Mouse (Mus musculus): ENCODE data around the gene Gfi1. TPM values are rescaled to one million over a fixed set of nuclear protein-coding genes. Genes with fewer than 3 reads are reported as not detected.

Gene Gfi1
- polyA plus RNA-seq, 1 experiment from 2014 or later = 0.13 TPM

DNA sequence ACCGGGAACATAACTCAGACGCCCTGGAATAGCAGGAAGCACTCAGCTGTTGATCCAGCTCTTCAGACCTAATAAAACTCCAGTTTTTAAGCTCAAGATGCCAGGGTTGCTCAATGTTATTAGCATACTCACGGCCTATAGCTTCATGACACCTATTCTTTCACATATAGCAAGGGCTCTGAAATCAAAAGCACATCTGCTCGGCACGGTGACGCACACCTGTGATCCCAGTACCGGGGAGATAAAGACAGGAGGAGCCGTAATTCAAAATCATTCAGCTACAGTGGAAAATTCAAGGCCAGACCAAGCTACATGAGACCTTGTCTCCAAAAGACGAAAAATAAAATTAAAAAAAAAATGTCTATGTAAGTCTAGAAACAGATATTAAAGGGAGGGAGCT, 24.2 kb downstream of the Gfi1 start:
- Histone ChIP-seq H3K27me3 (ENCODE audit: control insufficient read depth, insufficient read depth, low read length) (no peaks in the 10 kb centered on the region), H3K4me1 (ENCODE audit: control insufficient read depth, insufficient read depth, low read length) (no peaks in the 10 kb centered on the region), H3K4me2 (ENCODE audit: low read depth, severe bottlenecking) (no peak overlapping the region), H3K9ac (ENCODE audit: low read length) (no peak overlapping the region), H3K27ac (replicated peaks; ENCODE audit: low read depth, low read length) (no peak overlapping the region), H3K9me3 (ENCODE audit: control insufficient read depth, low read length) (no peaks in the 10 kb centered on the region), H3K36me3 (ENCODE audit: control insufficient read depth, insufficient read depth, low read length) (no peaks in the 10 kb centered on the region), H3K4me3 (ENCODE audit: low read depth, low read length) (no peak overlapping the region)
- DNase-seq (ENCODE audit: low spot score) (no peak), ATAC-seq (ENCODE audit: insufficient number of reproducible peaks, low FRiP score, low TSS enrichment, low read depth) (no peak)
- WGBS = 80% methylated on average over 9 of the region's 9 CpGs

DNA sequence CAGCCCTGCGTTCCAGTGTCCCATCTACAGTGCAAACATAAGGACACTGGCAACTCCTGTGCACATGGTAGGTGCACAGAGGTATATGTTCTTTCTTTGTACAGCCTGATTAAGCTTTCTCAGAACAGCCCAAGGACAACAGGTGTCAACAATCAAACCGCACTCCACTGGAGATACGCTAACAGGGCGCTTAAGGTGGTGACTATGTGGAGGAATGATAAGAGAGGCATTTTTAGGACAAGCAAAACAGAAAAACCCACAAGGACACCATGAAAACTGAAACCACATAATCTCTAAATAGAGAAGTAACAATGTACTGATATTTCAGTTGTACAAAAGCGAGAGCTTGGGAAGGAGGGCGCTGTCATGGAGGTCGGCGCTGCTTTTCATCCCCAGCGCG, 25.0 kb downstream of the Gfi1 start:
- ATAC-seq (ENCODE audit: insufficient number of reproducible peaks, low FRiP score, low TSS enrichment, low read depth) = no peak
- 94% methylated on average over 10 of the region's 10 CpGs for WGBS
- Histone ChIP-seq H3K27ac (replicated peaks; ENCODE audit: low read depth, low read length) (no peak overlapping the region), H3K4me3 (ENCODE audit: low read depth, low read length) (no peak overlapping the region), H3K27me3 (ENCODE audit: control insufficient read depth, insufficient read depth, low read length) (no peaks in the 10 kb centered on the region), H3K9ac (ENCODE audit: low read length) (no peak overlapping the region), H3K36me3 (ENCODE audit: control insufficient read depth, insufficient read depth, low read length) (no peaks in the 10 kb centered on the region), H3K4me1 (ENCODE audit: control insufficient read depth, insufficient read depth, low read length) (no peaks in the 10 kb centered on the region), H3K9me3 (ENCODE audit: control insufficient read depth, low read length) (no peaks in the 10 kb centered on the region), H3K4me2 (ENCODE audit: low read depth, severe bottlenecking) (no peak overlapping the region)
- no peak for DNase-seq (ENCODE audit: low spot score)

DNA sequence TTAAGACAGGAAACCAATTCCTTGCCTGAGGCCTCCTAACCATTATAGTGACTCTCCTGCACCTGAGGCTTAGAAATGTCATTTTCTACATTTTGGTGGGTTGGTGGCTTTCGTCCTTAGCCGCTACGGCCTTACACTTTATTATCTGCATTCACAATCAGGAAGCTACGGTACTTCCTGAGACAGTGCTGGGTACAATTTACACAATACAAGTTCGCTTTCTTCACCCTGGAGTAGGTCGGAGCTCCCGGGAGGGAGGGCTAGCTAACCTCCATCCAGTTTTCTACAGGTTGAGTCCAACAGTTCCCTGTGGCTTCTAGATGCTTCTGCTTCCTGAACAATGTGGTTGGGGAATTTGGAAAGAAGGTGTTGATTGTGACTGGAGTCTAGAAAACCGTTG, 26.9 kb downstream of the Gfi1 start:
- Histone ChIP-seq H3K9ac (ENCODE audit: low read length) (no peak overlapping the region), H3K27ac (replicated peaks; ENCODE audit: low read depth, low read length) (no peak overlapping the region), H3K4me3 (ENCODE audit: low read depth, low read length) (no peak overlapping the region), H3K36me3 (ENCODE audit: control insufficient read depth, insufficient read depth, low read length) (no peaks in the 10 kb centered on the region), H3K4me2 (ENCODE audit: low read depth, severe bottlenecking) (no peak overlapping the region), H3K27me3 (ENCODE audit: control insufficient read depth, insufficient read depth, low read length) (no peaks in the 10 kb centered on the region), H3K4me1 (ENCODE audit: control insufficient read depth, insufficient read depth, low read length) (no peaks in the 10 kb centered on the region), H3K9me3 (ENCODE audit: control insufficient read depth, low read length) (no peaks in the 10 kb centered on the region)
- DNase-seq (ENCODE audit: low spot score) = no peak
- 82% methylated on average over 8 of the region's 8 CpGs for WGBS
- ATAC-seq (ENCODE audit: insufficient number of reproducible peaks, low FRiP score, low TSS enrichment, low read depth) = no peak

DNA sequence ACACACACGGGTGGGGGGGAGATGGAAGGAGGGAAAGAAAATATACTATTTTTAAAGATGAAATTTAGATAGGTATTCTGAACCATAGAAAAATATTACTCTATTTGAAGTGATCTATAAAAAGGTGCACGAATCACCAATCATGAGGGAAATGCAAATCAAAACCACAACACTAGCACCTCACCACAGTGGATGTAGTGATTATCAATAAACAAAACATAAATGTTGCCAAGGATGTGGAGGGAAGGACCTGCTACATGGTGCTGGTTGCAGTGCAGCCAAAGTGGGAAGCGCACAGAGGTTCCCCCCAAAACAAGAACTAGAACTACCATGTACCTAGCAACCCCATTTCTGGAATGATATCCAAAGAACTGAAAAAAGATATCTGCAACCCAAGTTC, 30.8 kb downstream of the Gfi1 start:
- no peak overlapping the region for H3K4me2 ChIP-seq (ENCODE audit: low read depth, severe bottlenecking)
- WGBS = 89% methylated on average over 3 of the region's 3 CpGs
- no peak for DNase-seq (ENCODE audit: low spot score)
- no peaks in the 10 kb centered on the region for H3K9me3 ChIP-seq (ENCODE audit: control insufficient read depth, low read length)
- H3K27ac ChIP-seq (replicated peaks; ENCODE audit: low read depth, low read length) = no peak overlapping the region
- H3K27me3 ChIP-seq (ENCODE audit: control insufficient read depth, insufficient read depth, low read length) = no peaks in the 10 kb centered on the region
- no peak overlapping the region for H3K9ac ChIP-seq (ENCODE audit: low read length)
- H3K36me3 ChIP-seq (ENCODE audit: control insufficient read depth, insufficient read depth, low read length) = no peaks in the 10 kb centered on the region
- no peaks in the 10 kb centered on the region for H3K4me1 ChIP-seq (ENCODE audit: control insufficient read depth, insufficient read depth, low read length)
- no peak overlapping the region for H3K4me3 ChIP-seq (ENCODE audit: low read depth, low read length)
- no peak for ATAC-seq (ENCODE audit: insufficient number of reproducible peaks, low FRiP score, low TSS enrichment, low read depth)

DNA sequence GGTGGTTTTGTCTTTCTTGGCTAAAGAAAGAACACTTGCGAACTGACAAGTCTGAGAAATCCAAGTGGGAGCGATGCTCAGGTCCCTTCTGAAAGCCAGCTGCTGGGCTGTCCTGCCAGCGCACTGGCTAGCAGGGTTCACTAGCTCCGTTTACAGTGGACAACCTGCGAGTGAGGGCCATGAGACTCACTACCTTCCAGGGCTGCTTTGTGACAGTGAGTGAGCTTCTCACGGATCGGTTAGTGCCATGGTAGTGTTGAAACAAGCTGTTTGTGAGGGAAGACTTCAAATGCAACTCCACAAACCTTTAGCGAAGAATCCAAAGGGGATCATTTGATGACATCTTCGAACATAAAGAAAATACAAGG, 37.4 kb downstream of the Gfi1 start:
- ATAC-seq (ENCODE audit: insufficient number of reproducible peaks, low FRiP score, low TSS enrichment, low read depth) (no peak), DNase-seq (ENCODE audit: low spot score) (no peak)
- Histone ChIP-seq H3K9ac (ENCODE audit: low read length) (no peak overlapping the region), H3K4me3 (ENCODE audit: low read depth, low read length) (peak overlapping the region; percentile 36), H3K9me3 (ENCODE audit: control insufficient read depth, low read length) (no peaks in the 10 kb centered on the region), H3K27me3 (ENCODE audit: control insufficient read depth, insufficient read depth, low read length) (no peaks in the 10 kb centered on the region), H3K4me2 (ENCODE audit: low read depth, severe bottlenecking) (peak overlapping the region; percentile 60), H3K36me3 (ENCODE audit: control insufficient read depth, insufficient read depth, low read length) (no peaks in the 10 kb centered on the region), H3K27ac (replicated peaks; ENCODE audit: low read depth, low read length) (no peak overlapping the region), H3K4me1 (ENCODE audit: control insufficient read depth, insufficient read depth, low read length) (no peaks in the 10 kb centered on the region)
- 26% methylated on average over 9 of the region's 9 CpGs for WGBS

DNA sequence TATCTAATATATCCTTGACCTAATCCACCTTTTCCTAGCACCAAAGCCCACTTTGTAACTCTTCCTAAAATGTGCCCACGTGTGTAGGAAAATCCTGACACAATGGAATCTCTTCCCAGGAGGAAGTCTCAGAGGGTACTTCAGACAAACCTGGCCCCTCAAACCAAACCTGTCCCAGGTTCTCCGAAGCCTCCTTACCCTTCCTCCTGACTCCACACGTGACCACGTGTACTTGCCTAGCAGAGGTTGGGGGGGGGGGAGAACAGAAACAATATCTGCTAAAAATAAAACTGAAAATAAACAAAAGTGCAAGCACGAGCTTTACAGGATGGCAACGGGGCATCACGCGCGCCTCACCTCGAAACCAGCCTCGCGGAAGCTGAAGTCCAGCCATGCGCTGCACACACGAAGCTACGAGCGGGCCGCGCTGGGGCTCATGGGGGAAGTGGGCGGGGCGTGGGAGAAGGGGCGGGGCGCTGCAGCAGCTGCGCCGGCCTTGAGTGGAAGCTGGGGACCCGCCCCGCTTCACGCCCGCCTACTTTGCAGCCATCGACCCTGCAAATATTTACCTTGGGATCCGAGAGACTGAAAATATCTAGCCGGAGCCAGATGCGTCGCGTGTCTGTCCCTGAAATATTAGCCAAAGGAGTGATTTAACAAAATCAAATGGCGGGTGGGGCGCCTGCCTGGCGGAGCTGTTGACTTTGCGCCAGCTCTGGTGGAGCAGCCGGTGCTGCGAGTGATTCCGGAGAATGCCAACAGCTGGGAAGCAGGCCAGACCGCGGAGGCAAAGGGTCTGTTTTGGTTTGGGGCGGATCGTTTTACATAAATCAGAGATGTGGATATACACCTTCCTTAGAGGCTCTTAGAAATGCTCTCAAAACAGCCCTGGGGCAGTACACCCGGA, 38.0 kb downstream of the Gfi1 start:
- Histone ChIP-seq H3K4me1 (ENCODE audit: control insufficient read depth, insufficient read depth, low read length) (no peaks in the 10 kb centered on the region), H3K4me3 (ENCODE audit: low read depth, low read length) (peak overlapping the region; percentile 36), H3K27me3 (ENCODE audit: control insufficient read depth, insufficient read depth, low read length) (no peaks in the 10 kb centered on the region), H3K9ac (ENCODE audit: low read length) (no peak overlapping the region), H3K36me3 (ENCODE audit: control insufficient read depth, insufficient read depth, low read length) (no peaks in the 10 kb centered on the region), H3K4me2 (ENCODE audit: low read depth, severe bottlenecking) (peak overlapping the region; percentile 60), H3K27ac (replicated peaks; ENCODE audit: low read depth, low read length) (no peak overlapping the region), H3K9me3 (ENCODE audit: control insufficient read depth, low read length) (no peaks in the 10 kb centered on the region)
- ATAC-seq (ENCODE audit: insufficient number of reproducible peaks, low FRiP score, low TSS enrichment, low read depth) = peak; percentile 93
- DNase-seq (ENCODE audit: low spot score) = peak; percentile 85
- 17% methylated on average over 46 of the region's 46 CpGs for WGBS

DNA sequence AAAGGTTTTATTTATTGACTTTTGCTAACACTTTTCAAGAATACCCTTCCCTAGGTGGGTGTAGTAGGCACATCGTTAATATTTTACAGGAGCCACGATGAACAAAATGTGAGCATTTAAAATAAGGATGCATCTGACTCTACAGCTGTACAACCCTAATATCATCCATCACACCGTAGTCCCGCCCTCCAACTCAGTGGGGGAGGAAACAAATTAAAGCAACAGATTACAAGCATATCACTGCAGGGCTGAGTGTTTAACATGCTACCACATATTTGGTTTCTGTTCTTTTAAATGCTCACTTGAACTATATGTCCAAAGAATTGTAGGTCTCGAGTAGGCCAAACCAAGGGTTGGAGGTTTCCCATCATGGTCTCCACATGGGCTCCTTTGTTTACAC, 38.7 kb downstream of the Gfi1 start:
- H3K36me3 ChIP-seq (ENCODE audit: control insufficient read depth, insufficient read depth, low read length) = no peaks in the 10 kb centered on the region
- no peak for DNase-seq (ENCODE audit: low spot score)
- H3K9me3 ChIP-seq (ENCODE audit: control insufficient read depth, low read length) = no peaks in the 10 kb centered on the region
- H3K4me2 ChIP-seq (ENCODE audit: low read depth, severe bottlenecking) = no peak overlapping the region
- 91% methylated on average over 5 of the region's 5 CpGs for WGBS
- H3K9ac ChIP-seq (ENCODE audit: low read length) = no peak overlapping the region
- H3K27me3 ChIP-seq (ENCODE audit: control insufficient read depth, insufficient read depth, low read length) = no peaks in the 10 kb centered on the region
- H3K27ac ChIP-seq (replicated peaks; ENCODE audit: low read depth, low read length) = no peak overlapping the region
- ATAC-seq (ENCODE audit: insufficient number of reproducible peaks, low FRiP score, low TSS enrichment, low read depth) = no peak
- H3K4me1 ChIP-seq (ENCODE audit: control insufficient read depth, insufficient read depth, low read length) = no peaks in the 10 kb centered on the region
- no peak overlapping the region for H3K4me3 ChIP-seq (ENCODE audit: low read depth, low read length)

DNA sequence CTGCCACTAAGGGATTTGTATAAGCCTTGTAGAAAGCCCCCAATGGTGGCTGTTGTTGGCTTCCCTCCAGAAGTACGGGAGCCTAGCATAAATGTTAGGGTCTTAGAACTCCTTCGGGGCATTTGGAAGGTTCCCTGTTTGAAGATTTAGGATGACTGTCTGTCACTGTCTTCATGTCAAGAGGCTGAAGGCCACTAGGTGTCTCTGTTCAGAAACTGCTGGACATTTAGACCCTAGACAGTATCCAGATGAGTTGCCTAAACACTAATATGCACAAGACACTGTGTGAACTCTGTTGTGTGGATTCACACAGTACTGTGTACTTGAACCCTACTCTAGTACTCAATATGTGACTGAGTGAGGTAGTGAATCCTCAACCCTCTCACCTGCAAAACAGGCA, 41.5 kb downstream of the Gfi1 start:
- Histone ChIP-seq H3K9ac (ENCODE audit: low read length) (no peak overlapping the region), H3K4me3 (ENCODE audit: low read depth, low read length) (no peak overlapping the region), H3K4me1 (ENCODE audit: control insufficient read depth, insufficient read depth, low read length) (no peaks in the 10 kb centered on the region), H3K9me3 (ENCODE audit: control insufficient read depth, low read length) (no peaks in the 10 kb centered on the region), H3K27me3 (ENCODE audit: control insufficient read depth, insufficient read depth, low read length) (no peaks in the 10 kb centered on the region), H3K4me2 (ENCODE audit: low read depth, severe bottlenecking) (no peak overlapping the region), H3K36me3 (ENCODE audit: control insufficient read depth, insufficient read depth, low read length) (no peaks in the 10 kb centered on the region), H3K27ac (replicated peaks; ENCODE audit: low read depth, low read length) (no peak overlapping the region)
- DNase-seq (ENCODE audit: low spot score) = peak; percentile 16
- 83% methylated on average over 2 of the region's 2 CpGs for WGBS
- ATAC-seq (ENCODE audit: insufficient number of reproducible peaks, low FRiP score, low TSS enrichment, low read depth) = no peak

DNA sequence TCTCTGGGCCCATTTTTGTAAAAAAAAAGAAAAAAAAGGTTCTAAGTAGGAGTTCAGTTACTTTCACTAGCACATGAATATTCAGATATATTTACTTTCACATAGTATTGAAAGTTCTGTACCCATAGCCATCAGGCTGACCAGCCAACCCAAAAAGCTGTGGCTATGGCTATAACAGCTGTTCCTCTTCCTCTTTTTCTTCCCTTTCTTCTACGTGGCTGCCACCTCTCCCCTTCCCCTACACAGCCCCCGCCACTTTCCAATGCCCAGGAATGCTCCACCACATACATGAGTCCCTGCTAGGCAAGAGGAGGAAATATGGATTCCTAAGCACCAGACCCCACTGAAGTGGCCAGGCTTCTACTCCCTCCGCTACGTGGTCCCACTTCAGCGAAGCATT, 44.5 kb downstream of the Gfi1 start:
- Histone ChIP-seq H3K9me3 (ENCODE audit: control insufficient read depth, low read length) (no peaks in the 10 kb centered on the region), H3K27ac (replicated peaks; ENCODE audit: low read depth, low read length) (no peak overlapping the region), H3K27me3 (ENCODE audit: control insufficient read depth, insufficient read depth, low read length) (no peaks in the 10 kb centered on the region), H3K9ac (ENCODE audit: low read length) (no peak overlapping the region), H3K4me2 (ENCODE audit: low read depth, severe bottlenecking) (no peak overlapping the region), H3K4me1 (ENCODE audit: control insufficient read depth, insufficient read depth, low read length) (no peaks in the 10 kb centered on the region), H3K4me3 (ENCODE audit: low read depth, low read length) (no peak overlapping the region), H3K36me3 (ENCODE audit: control insufficient read depth, insufficient read depth, low read length) (no peaks in the 10 kb centered on the region)
- DNase-seq (ENCODE audit: low spot score) = no peak
- 83% methylated on average over 5 of the region's 5 CpGs for WGBS
- no peak for ATAC-seq (ENCODE audit: insufficient number of reproducible peaks, low FRiP score, low TSS enrichment, low read depth)
